Mouse (Mus musculus) intestine, embryonic 14.5 days (tissue): ENCODE measurements around the gene Rnf130. TPM values are rescaled to one million over a fixed set of nuclear protein-coding genes. Genes with fewer than 3 reads are reported as not detected.

Experiments used
- ATAC-seq: fragments of 200-750 bp; cut with Nextera tagmentation; replicated peaks from 2 replicates; pipeline ENCODE4 v1.8.0; 2017; ENCODE audit warnings: low read depth, moderate number of reproducible peaks, moderate TSS enrichment, moderate library complexity; ENCODE audit not compliant: low FRiP score, low TSS enrichment
- DNase-seq: peaks from one replicate; pipeline ENCODE4 v3.0.0-alpha.2; 2018; ENCODE audit warnings: low spot score
- H3K27ac ChIP-seq: fragments of 300-500 bp; sonication (generic); 2 replicates; pipeline ENCODE4 v1.5.1; 2014; ENCODE audit warnings: low read depth, mild to moderate bottlenecking, control low read depth
- H3K27me3 ChIP-seq: fragments of 300-500 bp; sonication (generic); replicated peaks from 2 replicates; pipeline ENCODE4 v1.6.1; 2014; ENCODE audit warnings: low read length, control low read depth; ENCODE audit not compliant: control insufficient read depth, insufficient read depth
- H3K36me3 ChIP-seq: fragments of 300-500 bp; sonication (generic); 2 replicates; pipeline ENCODE4 v1.6.1; 2014; ENCODE audit warnings: low read length, control low read depth; ENCODE audit not compliant: control insufficient read depth, insufficient read depth
- H3K4me1 ChIP-seq: fragments of 300-500 bp; sonication (generic); replicated peaks from 2 replicates; pipeline ENCODE4 v1.6.1; 2014; ENCODE audit warnings: low read length, control low read depth, mixed read lengths; ENCODE audit not compliant: control insufficient read depth, insufficient read depth
- H3K4me2 ChIP-seq: fragments of 300-500 bp; sonication (generic); 2 replicates; pipeline ENCODE4 v1.6.1; 2014; ENCODE audit warnings: low read length
- H3K4me3 ChIP-seq: fragments of 300-500 bp; sonication (generic); 2 replicates; pipeline ENCODE4 v1.5.1; 2014; ENCODE audit warnings: low read depth, low read length, control low read depth, mixed read lengths
- H3K9ac ChIP-seq: fragments of 300-500 bp; sonication (generic); 2 replicates; pipeline ENCODE4 v1.6.1; 2014; ENCODE audit warnings: mild to moderate bottlenecking, low read length
- H3K9me3 ChIP-seq: fragments of 300-500 bp; sonication (generic); 2 replicates; pipeline ENCODE4 v1.6.1; 2016; ENCODE audit warnings: low read length, control low read depth; ENCODE audit not compliant: control insufficient read depth
- WGBS: fragments of 180-500 bp; shearing (Covaris S2); extraction: QIAGEN DNeasy Blood & Tissue Kit; methylation state at CpG from one replicate; pipeline ENCODE4 v1.1.7; 2014; 5-methylcytosine and 5-hydroxymethylcytosine counted together
- polyA plus RNA-seq: library from polyadenylated mRNA; unstranded; fragments of >200 nt; fragmentation: Nextera tagmentation; extraction: Ambion mirVana; gene quantifications from 2 replicates; pipeline ENCODE4 v1.2.1, GENCODE M21; 2014

Gene Rnf130
- polyA plus RNA-seq, 1 experiment from 2014 or later, result 50.0 TPM

DNA sequence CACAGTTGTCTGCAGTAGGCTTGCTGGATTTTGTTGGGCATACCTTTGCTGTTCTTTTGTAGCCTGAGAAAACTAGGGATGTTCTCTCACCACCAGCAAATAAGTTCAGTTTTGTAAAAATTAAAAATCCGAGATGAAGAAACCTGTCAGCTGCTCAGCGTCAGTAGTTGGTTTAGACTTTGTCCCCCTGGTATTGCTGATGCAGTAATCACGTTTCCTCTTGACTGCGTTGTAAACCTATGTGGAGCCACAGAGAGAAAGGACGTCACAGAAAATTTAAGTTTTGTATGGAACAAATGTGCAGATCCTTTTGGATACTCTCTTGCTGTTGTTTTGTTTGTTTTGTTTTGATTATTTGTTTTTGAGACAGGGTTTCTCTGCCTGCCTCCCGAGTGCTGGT is 25.2 kb downstream of the Rnf130 start:
- 68% methylated on average over 6 of the region's 6 CpGs for WGBS
- no peaks in the 10 kb centered on the region for H3K9me3 ChIP-seq
- no peak overlapping the region for H3K4me3 ChIP-seq
- no peak for DNase-seq
- H3K9ac ChIP-seq, result no peak overlapping the region
- H3K4me1 ChIP-seq, result peaks cover 7% of the 10 kb centered on the region
- H3K36me3 ChIP-seq, result peaks cover 5% of the 10 kb centered on the region; the same call in 1 of the 2 replicates
- ATAC-seq, result no peak
- no peak overlapping the region for H3K27ac ChIP-seq
- H3K4me2 ChIP-seq, result no peak overlapping the region
- no peaks in the 10 kb centered on the region for H3K27me3 ChIP-seq

DNA sequence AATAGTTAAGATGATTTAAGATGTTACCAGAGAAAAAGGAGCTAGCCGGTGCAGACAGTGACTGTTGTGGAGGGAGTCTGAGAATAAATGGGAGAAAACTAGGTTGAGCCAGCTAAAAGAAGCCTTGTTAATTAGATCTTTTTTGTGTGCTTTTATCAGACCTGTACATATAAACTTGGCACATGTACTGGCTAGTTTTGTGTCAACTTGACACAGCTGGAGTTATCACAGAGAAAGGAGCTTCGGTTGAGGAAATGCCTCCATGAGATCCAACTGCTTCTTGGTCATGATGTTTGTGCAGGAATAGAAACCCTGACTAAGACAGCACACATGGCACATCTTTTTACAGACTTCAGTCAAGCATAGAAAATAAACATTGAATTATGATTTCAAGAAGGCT is 32.6 kb downstream of the Rnf130 start:
- no peaks in the 10 kb centered on the region for H3K9me3 ChIP-seq
- H3K4me2 ChIP-seq, result no peak overlapping the region
- no peak overlapping the region for H3K27ac ChIP-seq
- no peak overlapping the region for H3K4me3 ChIP-seq
- H3K36me3 ChIP-seq, result peaks cover 5% of the 10 kb centered on the region; the same call in 1 of the 2 replicates
- DNase-seq, result no peak
- no peaks in the 10 kb centered on the region for H3K4me1 ChIP-seq
- H3K9ac ChIP-seq, result no peak overlapping the region
- no peak for ATAC-seq
- 70% methylated on average over 2 of the region's 2 CpGs for WGBS
- H3K27me3 ChIP-seq, result no peaks in the 10 kb centered on the region

DNA sequence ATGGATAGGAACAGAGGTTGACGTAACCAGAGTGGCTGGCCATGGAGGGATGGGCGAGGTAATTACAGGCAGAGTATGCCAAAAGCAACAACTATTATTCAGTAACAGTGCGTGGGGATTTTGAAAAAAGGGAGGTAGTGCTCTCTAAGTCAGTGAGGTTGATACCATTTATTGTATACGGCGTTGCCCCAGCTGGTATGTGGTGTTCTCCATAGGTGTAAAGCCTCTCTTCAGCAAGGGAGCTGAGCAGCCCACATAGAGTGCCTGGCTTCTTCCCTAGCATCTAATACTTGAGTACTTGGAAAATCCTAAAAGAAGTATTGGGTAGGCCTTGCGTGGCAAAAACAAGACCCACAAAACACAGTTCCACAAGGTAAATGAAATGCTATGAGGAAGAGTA is 33.1 kb downstream of the Rnf130 start:
- 90% methylated on average over 6 of the region's 6 CpGs for WGBS
- DNase-seq (no peak), ATAC-seq (no peak)
- H3K9ac ChIP-seq, result no peak overlapping the region
- H3K4me2 ChIP-seq, result no peak overlapping the region
- H3K27ac ChIP-seq, result no peak overlapping the region
- no peaks in the 10 kb centered on the region for H3K4me1 ChIP-seq
- H3K36me3 ChIP-seq, result peaks cover 5% of the 10 kb centered on the region; the same call in 1 of the 2 replicates
- H3K4me3 ChIP-seq, result no peak overlapping the region
- no peaks in the 10 kb centered on the region for H3K9me3 ChIP-seq
- no peaks in the 10 kb centered on the region for H3K27me3 ChIP-seq

DNA sequence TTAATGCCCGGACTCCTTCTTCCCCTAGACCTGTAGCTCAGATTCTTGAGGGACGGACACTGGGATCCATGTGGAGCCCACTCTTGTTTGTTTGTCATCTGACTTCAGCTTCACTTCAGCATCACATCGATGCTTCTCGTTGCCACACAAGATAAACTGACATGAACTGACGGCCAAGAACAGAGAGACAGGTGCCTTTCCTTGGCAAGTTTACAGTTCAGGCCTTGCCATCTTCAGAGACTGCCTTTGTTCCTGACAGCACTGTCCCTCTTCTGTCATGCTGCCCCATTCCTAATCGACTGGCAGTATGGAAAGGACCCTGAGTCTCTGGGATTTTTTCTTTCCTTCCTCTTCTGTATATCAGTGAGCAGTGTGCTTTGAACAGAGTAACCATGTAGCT is 33.9 kb downstream of the Rnf130 start:
- 91% methylated on average over 6 of the region's 6 CpGs for WGBS
- no peak for ATAC-seq

DNA sequence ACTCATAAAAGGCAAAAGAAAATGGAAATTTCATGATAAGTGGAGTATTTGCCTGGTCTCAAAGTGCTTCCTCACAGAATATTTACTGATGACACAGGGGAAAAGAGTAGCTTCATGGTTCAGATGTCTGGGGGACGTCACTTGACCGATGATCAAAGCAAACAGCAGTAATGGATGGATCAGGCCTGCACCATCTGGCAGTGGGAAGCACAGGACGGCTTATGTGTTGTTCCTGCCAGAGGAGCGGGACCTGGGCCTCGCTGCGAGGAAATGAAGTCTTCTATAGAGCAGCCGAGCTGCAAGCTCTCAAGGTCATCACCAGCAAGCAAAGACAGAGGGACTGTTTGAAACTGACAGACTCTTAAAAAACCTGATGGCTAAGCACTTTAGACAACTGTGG is 37.0 kb downstream of the Rnf130 start:
- H3K9me3 ChIP-seq, result no peaks in the 10 kb centered on the region
- no peak overlapping the region for H3K9ac ChIP-seq
- WGBS, result 32% methylated on average over 7 of the region's 7 CpGs
- H3K4me2 ChIP-seq, result no peak overlapping the region
- no peaks in the 10 kb centered on the region for H3K36me3 ChIP-seq
- no peaks in the 10 kb centered on the region for H3K27me3 ChIP-seq
- DNase-seq (no peak), ATAC-seq (no peak)
- no peak overlapping the region for H3K4me3 ChIP-seq
- no peak overlapping the region for H3K27ac ChIP-seq
- H3K4me1 ChIP-seq, result no peaks in the 10 kb centered on the region

More for the DNA sequence above, 33.9 kb downstream of the Rnf130 start:
- Histone ChIP-seq H3K27ac (no peak overlapping the region), H3K4me2 (no peak overlapping the region), H3K9ac (no peak overlapping the region), H3K4me1 (no peaks in the 10 kb centered on the region), H3K27me3 (no peaks in the 10 kb centered on the region), H3K36me3 (peaks cover 3% of the 10 kb centered on the region; the same call in 1 of the 2 replicates), H3K4me3 (no peak overlapping the region), H3K9me3 (no peaks in the 10 kb centered on the region)
- no peak for DNase-seq

DNA sequence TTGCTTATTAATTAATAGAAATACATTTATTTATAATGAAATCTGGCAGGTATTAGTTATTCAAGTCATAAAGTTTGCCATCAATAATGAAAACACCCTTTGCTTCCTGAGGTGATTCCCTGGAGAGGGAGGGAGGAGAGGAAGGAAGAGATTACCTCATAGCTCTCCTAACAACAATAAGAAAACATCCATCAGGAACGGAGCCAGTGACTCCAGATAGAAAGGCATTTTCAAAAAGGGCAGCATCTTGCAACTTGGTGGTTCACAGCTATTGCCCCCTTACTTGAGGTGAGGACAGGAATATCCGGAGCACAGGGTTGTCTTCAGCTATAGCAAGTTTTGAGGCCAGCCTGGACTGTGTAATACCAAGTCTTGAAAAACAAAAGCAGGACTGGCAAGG is 40.9 kb downstream of the Rnf130 start:
- H3K27ac ChIP-seq, result no peak overlapping the region
- WGBS, result 78% methylated on average over 2 of the region's 2 CpGs
- DNase-seq, result no peak

DNA sequence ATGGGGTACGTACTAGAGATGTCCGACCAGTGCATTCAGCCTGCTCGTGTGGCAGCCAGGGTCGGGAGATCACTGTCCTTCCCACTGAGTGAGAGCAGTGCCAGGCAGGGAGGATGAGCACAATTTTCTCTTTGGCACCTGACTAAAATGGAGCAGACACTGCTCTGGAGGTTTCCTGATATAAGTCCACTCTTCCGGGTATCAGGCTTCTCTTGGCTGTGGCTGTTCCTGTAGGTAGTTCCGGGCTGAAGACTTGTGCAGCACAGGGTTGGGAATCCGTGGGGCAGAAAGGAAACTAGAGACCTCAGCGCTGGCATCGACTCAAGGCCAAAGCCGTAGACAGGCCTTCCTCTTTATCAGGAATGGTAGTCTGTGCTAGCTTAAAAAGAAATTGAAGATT is 48.7 kb downstream of the Rnf130 start:
- no peak for DNase-seq
- no peak for ATAC-seq
- Histone ChIP-seq H3K9ac (no peak overlapping the region), H3K9me3 (no peaks in the 10 kb centered on the region), H3K27me3 (no peaks in the 10 kb centered on the region), H3K4me2 (no peak overlapping the region), H3K4me3 (no peak overlapping the region), H3K4me1 (no peaks in the 10 kb centered on the region), H3K36me3 (peaks cover 7% of the 10 kb centered on the region), H3K27ac (no peak overlapping the region)
- 93% methylated on average over 10 of the region's 10 CpGs for WGBS

More for the DNA sequence above, 40.9 kb downstream of the Rnf130 start:
- ATAC-seq, result no peak
- H3K36me3 ChIP-seq, result peaks cover under 1% of the 10 kb centered on the region
- no peak overlapping the region for H3K4me3 ChIP-seq
- H3K4me2 ChIP-seq, result no peak overlapping the region
- H3K9me3 ChIP-seq, result no peaks in the 10 kb centered on the region
- no peaks in the 10 kb centered on the region for H3K4me1 ChIP-seq
- no peak overlapping the region for H3K9ac ChIP-seq
- no peaks in the 10 kb centered on the region for H3K27me3 ChIP-seq

DNA sequence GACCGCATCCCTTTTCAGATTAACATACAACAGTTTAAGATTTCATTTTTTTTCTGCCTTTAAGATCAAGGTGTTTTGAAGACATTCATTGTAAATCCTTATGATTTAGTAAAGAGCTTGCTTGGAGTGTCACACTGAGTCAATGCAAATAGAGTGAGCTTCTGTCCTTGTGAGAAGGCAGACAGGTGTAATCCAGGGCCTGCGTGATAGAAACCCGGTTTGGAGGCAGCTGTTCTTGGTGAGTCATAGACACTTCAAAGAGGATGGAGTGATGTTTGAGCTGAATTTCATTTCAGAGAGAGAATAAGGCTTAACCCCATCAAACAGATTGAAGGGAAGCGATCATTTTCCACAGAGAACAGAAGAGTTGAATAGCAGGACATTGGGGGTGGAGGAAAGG is 51.6 kb downstream of the Rnf130 start:
- DNase-seq (no peak), ATAC-seq (no peak)
- Histone ChIP-seq H3K36me3 (0 out of 2 replicates have a peak, but pooled peaks cover under 1% of the 10 kb centered on the region), H3K4me1 (no peaks in the 10 kb centered on the region), H3K27me3 (no peaks in the 10 kb centered on the region), H3K27ac (no peak overlapping the region), H3K4me2 (no peak overlapping the region), H3K9me3 (no peaks in the 10 kb centered on the region), H3K4me3 (no peak overlapping the region), H3K9ac (no peak overlapping the region)
- 88% methylated on average over 4 of the region's 4 CpGs for WGBS

DNA sequence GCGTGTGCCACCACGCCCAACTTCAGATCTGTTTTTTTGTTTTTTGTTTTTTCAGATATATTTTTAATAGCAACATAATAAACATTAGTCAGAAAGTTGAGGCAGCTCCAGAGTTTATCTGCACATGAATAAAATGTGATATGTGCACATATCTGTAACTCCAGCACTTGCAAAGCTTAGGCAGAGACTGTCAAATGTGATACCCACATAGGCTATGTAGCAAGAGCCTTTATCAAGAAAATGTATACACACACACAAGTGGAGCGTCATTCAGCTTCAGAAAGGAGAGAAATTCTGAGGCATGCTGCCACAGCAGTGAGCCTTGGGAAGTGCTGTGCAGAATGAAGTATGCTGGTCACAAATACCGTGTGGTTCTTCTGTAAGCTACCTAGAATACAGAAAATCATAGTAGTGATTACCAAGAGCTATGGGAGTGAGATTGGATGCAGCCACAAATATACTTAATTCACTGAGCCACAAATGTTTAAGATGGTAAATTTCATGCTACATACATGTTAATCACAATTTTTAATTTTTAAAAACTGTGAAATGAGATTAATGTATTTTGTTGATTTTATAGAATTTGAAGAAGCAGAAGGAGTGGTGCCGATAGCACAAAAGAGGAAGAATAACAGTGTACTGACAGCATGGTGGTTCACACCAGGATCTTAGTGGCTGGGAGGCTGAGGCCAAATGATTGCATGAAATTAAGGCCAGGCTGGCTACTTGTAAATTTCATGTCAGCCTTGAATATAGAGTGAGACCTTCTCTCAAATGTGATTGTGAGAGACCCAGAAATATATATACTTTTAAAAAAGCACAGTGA is 56.4 kb downstream of the Rnf130 start:
- WGBS, result 91% methylated on average over 5 of the region's 5 CpGs
- no peaks in the 10 kb centered on the region for H3K4me1 ChIP-seq
- H3K9me3 ChIP-seq, result no peaks in the 10 kb centered on the region
- DNase-seq (no peak), ATAC-seq (no peak)
- H3K36me3 ChIP-seq, result peaks cover 7% of the 10 kb centered on the region; the same call in 1 of the 2 replicates
- no peak overlapping the region for H3K4me2 ChIP-seq
- no peak overlapping the region for H3K27ac ChIP-seq
- H3K4me3 ChIP-seq, result no peak overlapping the region
- no peaks in the 10 kb centered on the region for H3K27me3 ChIP-seq
- no peak overlapping the region for H3K9ac ChIP-seq
